Mouse (Mus musculus) adipocyte (in vitro differentiated cells): ENCODE measurements around the gene Tacr1.
"Not testable (repeated sequence)": the region's sequence is repeated elsewhere in the genome, so short reads cannot be mapped to it uniquely, and the experiment has no call there.

ENCODE experiments used
- DNase-seq: peaks from one replicate; pipeline ENCODE4 v3.0.0-alpha.2; 2016; ENCODE audit warnings: low spot score

Tacr1 gene

GRCm38 (mm10) chr6:82401595-82402451 lies at the start of gene Tacr1:
Gene Tacr1 (plus strand): TSS chr6:82402334.
- DNase-seq: no peak

- no peak for DNase-seq
Measured at GRCm38 (mm10) chr6:82376144-82376543, 26.0 kb upstream of the Tacr1 start.

- no peak for DNase-seq
Measured at GRCm38 (mm10) chr6:82383556-82383955, 18.6 kb upstream of the Tacr1 start.

- no peak for DNase-seq
Measured at GRCm38 (mm10) chr6:82402501-82403495, 664 bp downstream of the Tacr1 start.

GRCm38 (mm10) chr6:82418367-82418766 lies 16.2 kb downstream of the Tacr1 start:
- no peak for DNase-seq

GRCm38 (mm10) chr6:82420222-82420621 lies 18.1 kb downstream of the Tacr1 start:
- no peak for DNase-seq

- no peak for DNase-seq
Measured at GRCm38 (mm10) chr6:82428890-82429289, 26.8 kb downstream of the Tacr1 start.

- no peak for DNase-seq
Measured at GRCm38 (mm10) chr6:82429766-82430165, 27.6 kb downstream of the Tacr1 start.

- no peak for DNase-seq
Measured at GRCm38 (mm10) chr6:82437174-82437573, 35.0 kb downstream of the Tacr1 start.

GRCm38 (mm10) chr6:82452206-82453095 lies 50.3 kb downstream of the Tacr1 start:
- not testable (repeated sequence) for DNase-seq

- DNase-seq: no peak
Measured at GRCm38 (mm10) chr6:82455245-82455644, 53.1 kb downstream of the Tacr1 start.

- DNase-seq: no peak
Measured at GRCm38 (mm10) chr6:82457163-82457763, 55.1 kb downstream of the Tacr1 start.

GRCm38 (mm10) chr6:82458762-82459389 lies 56.7 kb downstream of the Tacr1 start:
- DNase-seq: no peak

GRCm38 (mm10) chr6:82463171-82463570 lies 61.0 kb downstream of the Tacr1 start:
- DNase-seq: no peak

- DNase-seq: no peak
Measured at GRCm38 (mm10) chr6:82474477-82474876, 72.3 kb downstream of the Tacr1 start.

- DNase-seq: no peak
Measured at GRCm38 (mm10) chr6:82483842-82484241, 81.7 kb downstream of the Tacr1 start.

GRCm38 (mm10) chr6:82494481-82494880 lies 92.3 kb downstream of the Tacr1 start:
- DNase-seq: no peak

- no peak for DNase-seq
Measured at GRCm38 (mm10) chr6:82510843-82511416, 108.8 kb downstream of the Tacr1 start.

- no peak for DNase-seq
Measured at GRCm38 (mm10) chr6:82519626-82520025, 117.5 kb downstream of the Tacr1 start.

GRCm38 (mm10) chr6:82522567-82522966 lies 120.4 kb downstream of the Tacr1 start:
- DNase-seq: peak; percentile 14
